Mouse (Mus musculus): ENCODE results near the gene Pitpnm3.

Pitpnm3 gene

GRCm38 (mm10) chr11:72094442-72094841 lies 41.1 kb downstream of the Pitpnm3 start:
- DNase-seq (ENCODE audit: low spot score) = no peak

DNA sequence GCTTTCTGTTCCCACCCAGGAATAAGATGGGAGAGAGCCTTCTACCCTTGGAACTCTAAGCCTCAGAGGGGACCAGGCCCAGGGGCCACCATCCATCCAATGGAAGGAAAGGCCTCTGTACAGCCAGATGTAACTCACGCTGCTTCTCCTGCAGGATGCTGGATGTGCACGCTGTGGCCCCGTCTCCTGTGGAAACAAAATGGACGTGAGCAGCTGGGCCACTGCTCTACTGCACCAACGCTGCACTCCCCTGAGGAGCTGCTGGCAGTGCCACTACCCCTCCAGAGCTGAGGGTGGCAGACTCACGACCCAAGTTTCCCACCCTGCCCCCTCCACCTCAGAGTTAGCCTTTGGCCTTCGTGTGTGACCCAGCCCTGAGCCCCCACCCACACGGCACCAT lies 43.2 kb downstream of the Pitpnm3 start:
- no peak for DNase-seq (ENCODE audit: low spot score)

DNA sequence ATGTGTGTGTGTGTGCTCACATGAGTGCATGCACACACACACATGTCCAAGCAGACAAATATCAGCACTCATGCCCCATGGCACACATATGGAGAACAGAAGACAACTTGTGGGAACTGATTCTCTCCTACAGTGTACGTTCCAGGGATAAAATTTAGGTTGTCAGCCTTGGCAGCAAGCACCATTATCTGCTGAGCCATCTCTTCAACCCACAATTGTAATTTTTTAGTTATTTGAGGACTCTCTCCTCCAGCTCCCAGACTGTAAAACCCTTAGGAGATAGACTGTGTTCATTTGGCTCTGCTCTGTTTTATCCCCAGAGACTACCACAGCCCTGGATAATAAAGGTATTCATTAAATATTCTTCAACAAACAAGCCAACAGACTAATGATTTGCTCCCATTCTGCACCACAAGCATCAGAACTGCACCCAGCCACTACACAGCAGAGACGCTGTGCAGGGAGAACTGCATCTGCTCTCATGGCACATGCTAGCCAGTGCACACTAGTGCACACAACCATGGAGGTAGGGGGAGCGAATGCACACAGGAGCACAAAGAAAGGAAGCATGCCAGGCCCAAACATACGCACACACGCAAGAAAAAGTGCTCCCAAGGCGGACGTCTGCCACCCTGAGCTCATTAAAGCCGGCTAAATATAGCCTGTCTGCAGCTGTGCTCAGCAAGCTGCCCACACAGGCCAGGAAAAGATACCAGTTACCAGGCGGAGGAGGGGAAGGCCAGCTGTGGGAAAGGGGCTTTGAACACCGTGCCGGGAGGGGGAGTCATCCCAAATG lies 49.1 kb downstream of the Pitpnm3 start:
- peak; percentile 23 for DNase-seq (ENCODE audit: low spot score)

DNA sequence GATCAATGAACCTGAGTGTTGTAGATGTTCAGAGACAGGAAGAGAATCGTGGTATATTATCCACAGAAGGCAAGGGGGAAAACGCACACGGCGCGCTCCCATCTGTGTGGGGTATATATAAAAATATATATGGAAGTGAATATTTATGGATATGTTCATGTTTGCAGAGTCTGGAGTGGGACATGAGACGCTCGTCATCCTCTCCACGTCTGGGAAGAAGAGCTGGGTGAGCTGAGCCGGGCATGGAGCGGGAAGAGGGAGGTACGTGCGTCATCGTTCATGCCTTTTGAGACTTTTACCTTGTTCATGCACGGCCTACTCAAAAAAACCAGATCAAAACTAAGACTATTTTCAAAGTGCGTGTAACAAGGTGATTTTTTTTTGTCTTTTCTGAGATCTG lies 51.2 kb downstream of the Pitpnm3 start:
- DNase-seq (ENCODE audit: low spot score) = no peak

GRCm38 (mm10) chr11:72082601-72083000 lies 53.0 kb downstream of the Pitpnm3 start:
- no peak for DNase-seq (ENCODE audit: low spot score)

GRCm38 (mm10) chr11:72080461-72080860 lies 55.1 kb downstream of the Pitpnm3 start:
- DNase-seq (ENCODE audit: low spot score) = no peak

- peak; percentile 10 for DNase-seq (ENCODE audit: low spot score)
Observed at GRCm38 (mm10) chr11:72078647-72079046, 56.9 kb downstream of the Pitpnm3 start.

GRCm38 (mm10) chr11:72078056-72078455 lies 57.5 kb downstream of the Pitpnm3 start:
- peak; percentile 54 for DNase-seq (ENCODE audit: low spot score)

GRCm38 (mm10) chr11:72074230-72074629 lies 61.3 kb downstream of the Pitpnm3 start:
- DNase-seq (ENCODE audit: low spot score) = no peak

- DNase-seq (ENCODE audit: low spot score) = no peak
Observed at GRCm38 (mm10) chr11:72072331-72072905, 63.2 kb downstream of the Pitpnm3 start.

GRCm38 (mm10) chr11:72070733-72071132 lies 64.8 kb downstream of the Pitpnm3 start:
- DNase-seq (ENCODE audit: low spot score) = no peak

- peak; percentile 34 for DNase-seq (ENCODE audit: low spot score)
Observed at GRCm38 (mm10) chr11:72068026-72068425, 67.6 kb downstream of the Pitpnm3 start.

DNA sequence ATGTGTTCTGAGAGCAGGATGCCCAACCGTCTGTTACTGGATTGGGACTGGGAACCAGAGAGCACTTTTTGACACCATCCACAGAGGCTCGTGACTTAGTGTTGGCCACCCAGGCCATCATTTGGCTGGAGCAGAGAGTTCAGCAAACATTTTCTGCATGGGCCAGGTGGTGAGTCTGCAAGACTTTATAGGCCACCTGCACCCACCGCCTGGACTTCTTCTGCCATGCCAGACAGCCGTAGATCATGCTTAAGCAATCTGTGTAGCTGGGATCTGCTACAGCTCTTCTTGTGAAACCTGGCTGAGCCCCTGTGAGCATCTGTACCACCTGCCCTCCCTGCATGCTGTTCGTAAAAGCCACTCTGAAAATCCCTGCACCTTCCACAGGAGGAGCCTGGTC lies 68.3 kb downstream of the Pitpnm3 start:
- DNase-seq (ENCODE audit: low spot score) = no peak

- DNase-seq (ENCODE audit: low spot score) = no peak
Observed at GRCm38 (mm10) chr11:72066330-72066729, 69.2 kb downstream of the Pitpnm3 start.

DNA sequence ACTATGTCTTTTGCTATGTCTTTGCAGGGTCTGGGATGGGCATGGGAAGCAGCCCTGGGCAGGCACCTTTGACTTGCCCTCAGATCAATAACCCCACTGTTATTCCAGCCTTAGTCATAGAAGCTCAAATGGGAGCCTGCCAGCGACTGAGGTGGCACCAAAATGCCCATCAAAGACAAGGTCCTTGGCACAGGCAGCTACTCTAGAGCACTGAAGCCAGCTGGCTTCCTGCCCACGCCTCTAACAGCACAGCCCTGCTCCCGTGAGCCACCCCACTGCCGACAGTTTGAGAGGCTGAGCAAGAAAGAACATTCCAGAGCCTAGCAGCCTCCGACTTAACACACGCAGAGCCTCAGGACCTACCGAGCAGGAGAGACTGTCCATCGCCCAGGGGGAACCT lies 70.5 kb downstream of the Pitpnm3 start:
- no peak for DNase-seq (ENCODE audit: low spot score)

GRCm38 (mm10) chr11:72064414-72064813 lies 71.2 kb downstream of the Pitpnm3 start:
- DNase-seq (ENCODE audit: low spot score) = no peak

DNA sequence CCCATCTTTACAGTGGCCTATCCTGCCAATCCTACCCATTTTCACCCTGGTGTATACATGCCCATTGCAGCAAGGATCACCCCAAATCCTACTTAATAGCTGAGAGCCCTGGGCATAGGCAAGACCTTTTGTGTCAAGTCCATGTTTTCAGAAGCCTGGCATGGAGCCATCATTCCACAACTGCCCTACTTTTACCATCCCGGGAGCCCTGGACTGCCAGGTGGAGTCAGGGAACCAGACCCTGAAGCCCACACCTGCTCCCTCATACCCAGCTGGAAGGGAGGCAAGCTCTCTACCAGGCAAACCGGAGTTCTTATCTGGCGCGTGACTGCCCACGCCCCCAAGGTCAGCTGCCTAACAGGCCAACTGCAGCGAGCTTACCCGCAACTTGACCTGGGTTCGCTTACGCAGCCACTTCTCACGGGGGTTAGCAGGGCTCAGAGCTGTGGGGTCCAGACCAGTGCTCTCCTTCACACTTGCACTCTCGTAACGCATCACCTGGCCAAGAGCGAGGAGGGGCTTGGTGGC lies 74.4 kb downstream of the Pitpnm3 start:
- DNase-seq (ENCODE audit: low spot score) = no peak

GRCm38 (mm10) chr11:72060416-72060815 lies 75.2 kb downstream of the Pitpnm3 start:
- no peak for DNase-seq (ENCODE audit: low spot score)

GRCm38 (mm10) chr11:72057166-72057565 lies 78.4 kb downstream of the Pitpnm3 start:
- no peak for DNase-seq (ENCODE audit: low spot score)

DNA sequence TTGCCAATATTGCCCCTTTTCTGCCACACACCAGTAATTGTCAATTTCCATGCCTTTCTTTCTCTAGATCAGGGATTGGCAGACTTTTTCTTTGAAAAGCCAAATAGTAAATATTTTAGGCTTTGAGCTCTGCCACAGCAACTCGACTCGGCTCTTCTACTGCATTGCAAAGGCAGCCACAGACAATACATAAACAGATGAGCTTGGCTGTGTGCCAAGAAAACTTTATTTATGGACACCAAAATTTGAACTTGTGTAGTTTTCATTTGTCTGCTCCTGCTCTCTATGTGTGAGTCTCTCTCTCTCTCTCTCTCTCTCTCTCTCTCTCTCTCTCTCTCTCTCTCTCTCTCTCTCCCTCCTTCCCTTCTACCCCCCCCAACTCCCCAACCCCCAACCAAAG lies 80.4 kb downstream of the Pitpnm3 start:
- no peak for DNase-seq (ENCODE audit: low spot score)

- peak; percentile 68 for DNase-seq (ENCODE audit: low spot score)
Observed at GRCm38 (mm10) chr11:72052636-72053035, 82.9 kb downstream of the Pitpnm3 start.

DNA sequence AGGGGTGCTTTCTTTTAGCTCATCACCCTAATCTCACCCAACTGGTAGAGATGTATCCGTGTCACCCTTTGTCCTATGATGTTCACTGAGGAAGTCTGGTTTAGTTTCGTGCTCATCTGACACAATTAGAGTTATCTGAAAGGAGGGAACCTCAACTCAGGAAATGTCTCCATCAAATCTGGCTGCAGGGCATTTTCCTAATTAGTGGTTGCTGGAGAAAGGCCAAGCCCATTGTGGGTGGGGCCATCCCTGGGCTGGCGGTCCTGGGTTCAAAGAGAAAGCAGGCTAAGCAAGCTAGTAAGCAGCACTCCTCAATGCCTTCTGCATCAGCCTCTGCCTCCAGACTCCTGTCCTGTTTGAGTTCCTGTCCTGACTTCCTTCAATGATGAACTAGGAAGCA lies 83.4 kb downstream of the Pitpnm3 start:
- DNase-seq (ENCODE audit: low spot score) = no peak
